Mouse (Mus musculus) ovary, postnatal 36 days (tissue): ENCODE data around the gene Tecr.
A peak's percentile ranks its signal among the peaks of the same experiment; 100 is the strongest.

Source experiments
- DNase-seq: peaks from one replicate; pipeline ENCODE4 v3.0.0; 2022; ENCODE audit warnings: low spot score, mixed read lengths

Tecr gene

GRCm38 (mm10) chr8:83607661-83608397 is at the start of gene Tecr, which contains the start of gene Dnajb1:
Gene Tecr, minus strand, starts transcription at chr8:83607971.
Gene Dnajb1, plus strand, starts transcription at chr8:83608193.
- peak; percentile 100 for DNase-seq

- DNase-seq = no peak
These were observed 48.9 kb upstream of the Tecr start for GRCm38 (mm10) chr8:83656484-83657246.

DNA sequence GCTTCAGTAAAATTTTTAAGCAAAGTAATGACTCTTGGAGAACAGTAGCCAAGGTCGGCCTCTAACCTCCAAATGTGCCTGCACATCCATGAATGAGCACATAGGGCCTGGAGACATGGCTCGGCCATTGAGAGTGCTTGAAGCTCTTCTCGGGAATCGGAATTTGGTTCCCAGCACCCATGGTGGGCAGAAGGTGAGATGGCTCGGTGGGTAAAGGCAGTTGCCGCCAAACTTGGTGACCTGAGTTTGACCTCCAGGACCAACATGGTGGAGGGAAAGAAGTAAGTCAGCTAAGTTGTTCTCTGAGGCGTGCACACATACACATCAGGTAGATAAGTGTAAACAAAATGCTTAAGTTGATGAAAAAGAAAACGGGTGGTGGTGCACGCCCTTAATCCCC is 48.3 kb upstream of the Tecr start:
- DNase-seq = no peak

- DNase-seq = no peak
These were observed 47.0 kb upstream of the Tecr start for GRCm38 (mm10) chr8:83654725-83655124.

GRCm38 (mm10) chr8:83653662-83654017 is 45.9 kb upstream of the Tecr start:
- no peak for DNase-seq

DNA sequence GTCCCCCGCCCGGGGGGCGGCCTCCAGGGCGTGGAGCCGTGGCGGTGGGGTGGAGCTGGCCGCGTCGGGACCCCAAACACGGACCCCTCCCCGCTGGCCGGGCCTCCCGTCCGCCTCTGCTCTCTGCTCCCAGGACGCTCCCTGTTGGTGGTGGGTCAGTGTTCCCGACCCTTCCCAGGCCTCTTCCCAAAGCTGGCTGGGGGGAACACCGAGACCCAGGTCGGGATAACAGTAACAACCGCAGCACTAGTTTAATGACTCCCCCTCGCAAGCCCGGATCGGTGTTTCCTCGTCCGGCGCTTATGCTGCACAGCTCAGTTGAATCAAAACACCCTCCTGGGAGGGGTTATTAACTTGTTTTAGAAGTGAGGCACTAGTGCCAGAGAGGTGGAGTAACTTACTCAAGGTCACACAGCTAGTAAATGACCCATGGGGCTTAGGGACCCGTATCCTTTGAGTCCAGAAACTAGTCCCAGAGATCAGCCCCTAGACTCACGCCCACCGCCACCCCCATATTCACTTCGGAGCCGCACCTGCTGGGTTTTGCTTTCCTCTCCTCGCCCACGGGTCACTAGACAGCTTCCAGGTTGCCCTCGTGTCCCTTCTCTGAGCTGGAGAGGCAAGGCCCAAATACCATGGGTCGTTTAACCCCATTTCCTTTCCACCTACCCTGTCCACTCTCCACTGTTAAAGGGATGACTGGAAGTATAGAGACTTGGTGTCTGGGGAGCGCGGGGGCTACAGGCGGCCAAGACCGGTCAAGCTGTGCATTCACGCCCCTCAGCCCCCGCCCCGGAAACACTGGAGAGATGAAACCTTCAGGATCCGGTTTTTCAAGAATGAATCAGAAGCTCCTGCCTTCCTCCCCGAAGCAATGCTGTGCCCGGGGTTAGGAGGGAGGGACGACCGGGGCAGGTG is 45.2 kb upstream of the Tecr start:
- peak; percentile 29 for DNase-seq

GRCm38 (mm10) chr8:83652030-83652743 is 44.4 kb upstream of the Tecr start, which contains the start of gene Gipc1:
Gene Gipc1, plus strand, starts transcription at chr8:83652677.
- DNase-seq = peak; percentile 96

GRCm38 (mm10) chr8:83649699-83650098 is 41.9 kb upstream of the Tecr start:
- DNase-seq = no peak

DNA sequence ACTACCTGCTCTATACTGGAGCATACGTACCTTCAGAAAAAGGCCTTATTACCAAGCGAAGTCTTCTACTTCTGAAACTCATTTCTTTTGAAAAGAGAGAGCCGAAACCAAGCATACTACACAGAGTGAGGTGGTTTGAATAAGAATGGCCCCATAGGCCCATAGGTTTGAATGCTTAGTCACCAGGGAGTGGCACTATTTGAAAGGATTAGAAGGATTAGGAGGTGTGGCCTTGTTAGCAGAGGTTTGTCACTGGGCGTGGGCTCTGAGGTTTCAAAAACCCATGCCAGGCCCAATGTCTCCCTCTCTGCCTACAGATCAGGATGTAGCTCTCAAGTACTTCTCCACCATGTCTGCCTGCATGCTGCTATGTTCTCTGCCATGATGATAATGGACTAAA is 40.3 kb upstream of the Tecr start:
- DNase-seq = no peak

GRCm38 (mm10) chr8:83647511-83647910 is 39.7 kb upstream of the Tecr start:
- no peak for DNase-seq

DNA sequence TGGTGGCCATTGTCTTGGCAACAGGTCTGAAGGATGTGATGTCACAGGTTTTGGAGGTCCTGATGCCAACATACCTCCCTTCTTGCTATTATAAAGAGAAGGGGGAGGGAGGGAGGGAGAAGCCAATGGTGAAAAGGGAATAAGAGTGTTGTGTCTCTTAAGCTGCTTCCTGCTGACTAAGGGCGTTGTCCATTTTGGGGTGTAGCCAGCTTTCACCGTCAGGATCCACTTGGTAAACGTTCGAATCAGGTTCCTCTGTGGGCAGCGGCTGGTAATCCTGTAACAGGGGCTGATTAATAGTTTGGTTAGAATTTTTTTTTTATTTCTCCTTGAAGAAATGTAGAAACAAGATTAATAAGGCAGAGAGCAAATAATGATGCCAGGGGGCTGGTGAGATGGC is 31.9 kb upstream of the Tecr start:
- DNase-seq = no peak

DNA sequence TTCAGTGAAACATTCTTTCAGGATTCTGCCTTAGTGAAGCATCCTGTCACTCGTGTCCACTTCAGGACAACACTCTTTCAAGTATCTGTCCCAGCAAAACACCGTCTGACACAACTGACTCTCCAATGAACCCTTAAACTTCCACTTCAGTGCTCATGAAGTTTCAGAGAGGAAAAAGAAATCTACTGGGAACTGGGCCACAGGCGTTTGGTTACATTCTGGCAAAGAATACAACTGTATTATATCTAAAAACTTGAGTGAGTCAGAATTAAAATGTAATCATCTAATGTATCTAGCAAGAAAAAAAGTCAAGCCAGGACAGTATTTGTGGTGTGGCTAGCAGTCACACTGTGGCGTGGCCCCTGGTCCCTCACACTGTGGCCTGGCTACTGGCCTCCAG is 31.1 kb upstream of the Tecr start:
- DNase-seq = no peak

GRCm38 (mm10) chr8:83632083-83632707 is 24.4 kb upstream of the Tecr start:
- no peak for DNase-seq

- DNase-seq = no peak
These were observed 18.0 kb upstream of the Tecr start for GRCm38 (mm10) chr8:83625676-83626299.

DNA sequence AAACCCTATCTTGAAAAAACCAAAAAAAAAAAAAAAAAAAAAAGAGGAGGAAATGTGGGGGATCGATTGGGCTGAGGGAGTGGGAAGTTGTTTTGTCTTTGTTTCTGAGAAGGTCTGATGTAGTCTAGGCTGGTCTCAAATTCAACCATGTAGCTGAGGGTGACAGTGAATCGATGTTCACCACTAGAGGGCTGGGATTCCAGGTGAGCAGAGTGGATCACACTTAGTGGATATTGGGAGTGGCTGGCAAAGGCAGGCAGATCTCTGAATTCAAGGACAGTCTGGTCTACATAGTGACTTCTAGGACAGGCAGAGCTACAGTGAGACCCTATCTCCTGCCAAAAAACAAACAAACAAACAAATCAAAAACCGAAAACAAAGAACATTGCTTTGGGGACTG is 17.0 kb upstream of the Tecr start:
- DNase-seq = no peak

GRCm38 (mm10) chr8:83623549-83623948 is 15.8 kb upstream of the Tecr start:
- no peak for DNase-seq

DNA sequence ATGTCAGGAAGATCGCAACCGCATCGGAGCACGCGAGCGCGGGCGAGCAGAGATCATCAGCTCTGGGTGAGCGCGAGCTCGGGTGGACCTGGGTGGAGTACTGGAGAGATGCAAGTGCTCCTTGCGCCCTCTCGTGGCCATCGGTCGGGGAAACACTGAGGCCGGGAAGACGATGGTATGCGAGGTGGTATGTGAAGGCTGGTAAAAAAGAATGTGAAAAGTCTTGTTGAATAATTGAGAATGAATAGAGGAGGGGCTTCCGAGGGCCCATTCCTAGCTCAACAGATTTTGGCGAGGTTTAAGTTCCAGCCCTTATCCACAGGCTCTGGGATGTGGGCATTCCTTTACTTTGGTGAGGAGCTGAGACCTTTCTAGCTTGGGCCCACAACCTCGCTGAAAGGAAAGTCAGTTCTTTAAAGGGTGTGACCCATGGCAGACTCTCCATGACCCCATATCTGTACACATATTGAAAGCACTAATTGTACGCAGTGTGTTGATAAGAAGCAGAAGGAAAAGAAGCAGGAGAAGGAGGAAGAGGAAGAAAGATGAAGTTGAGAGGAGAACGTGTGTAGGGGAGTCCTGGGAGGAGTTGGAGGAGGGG is 14.7 kb upstream of the Tecr start:
- peak; percentile 81 for DNase-seq

DNA sequence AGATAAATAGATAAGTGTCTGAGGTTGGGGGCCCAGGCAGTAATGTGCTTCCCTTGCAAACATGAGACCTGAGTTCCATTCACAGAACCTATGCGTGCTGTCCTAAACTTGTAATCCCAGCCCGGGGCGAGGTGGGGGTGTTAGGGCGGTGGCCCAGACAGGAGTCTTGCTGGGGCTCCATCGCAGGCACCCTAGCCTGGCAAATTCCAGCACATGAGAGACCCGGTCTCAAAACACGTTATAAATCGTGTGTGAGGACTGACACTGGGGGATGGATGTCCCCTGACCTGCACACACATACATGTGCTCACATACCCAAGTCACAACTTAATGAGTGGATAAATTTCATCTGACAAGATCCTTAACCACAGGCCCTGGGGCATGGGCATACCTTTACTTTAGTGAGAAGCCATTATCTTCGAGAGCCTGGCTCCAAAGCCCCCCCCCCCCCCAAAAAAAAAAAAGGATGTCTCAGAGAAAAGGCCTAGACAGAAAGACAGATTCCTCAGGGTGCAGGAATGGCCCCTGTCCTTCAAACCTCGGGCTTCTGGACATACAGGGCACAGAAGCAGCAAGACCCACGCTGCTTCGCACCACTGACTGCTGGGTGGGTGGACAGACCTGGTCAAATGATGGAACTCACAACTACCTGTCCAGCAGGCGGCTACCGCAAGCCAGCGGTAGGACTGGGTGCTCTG is 14.1 kb upstream of the Tecr start:
- no peak for DNase-seq

DNA sequence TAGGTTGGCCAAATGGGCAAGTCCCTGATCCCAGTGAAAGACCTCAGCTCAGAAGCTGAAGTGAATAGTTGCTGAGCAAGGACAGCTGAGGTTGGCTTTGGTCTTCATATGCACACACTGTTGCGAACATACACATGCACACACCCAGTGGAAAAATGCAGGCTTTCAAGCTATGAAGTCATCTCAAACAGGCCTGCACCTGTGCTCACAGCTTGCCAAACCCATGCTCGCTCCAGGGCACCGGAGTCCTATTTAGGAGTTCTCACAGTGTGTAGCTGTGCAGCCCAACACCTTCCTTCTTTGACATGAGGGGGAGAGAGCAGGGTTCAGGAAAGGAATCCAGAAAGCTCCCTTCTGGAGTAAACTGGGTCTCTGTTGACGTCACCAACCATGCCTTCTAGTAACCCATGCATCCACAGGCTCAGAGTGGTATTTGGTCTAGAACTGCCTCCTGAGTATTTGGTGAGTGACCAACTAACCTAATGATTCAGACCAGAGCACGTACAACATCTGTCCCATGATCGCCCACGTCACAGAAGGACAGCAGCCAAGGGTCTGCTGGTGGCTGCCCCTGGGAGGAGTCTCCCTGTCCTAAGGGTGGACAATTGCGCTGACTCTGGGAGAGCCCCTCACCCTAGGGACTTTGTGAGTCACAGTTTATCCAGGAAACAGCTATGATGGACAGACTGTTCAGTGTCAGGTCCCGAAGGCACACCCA is 12.0 kb upstream of the Tecr start:
- no peak for DNase-seq
